Mouse (Mus musculus): ENCODE measurements at regions not wholly inside any gene's neighbourhood (a gene's known extent, or its start where the extent isn't known, plus 50 kb on each side); places are given as distances from the start of the nearest gene placed in this dataset.
"Not testable (repeated sequence)": the region's sequence is repeated elsewhere in the genome, so short reads cannot be mapped to it uniquely, and the experiment has no call there.

- intact Hi-C loops (cut with DNase I), result no loop called here
- DNase-seq (ENCODE audit: low spot score in 2 of 2), result no peak
These were observed 499.3 kb upstream of the 4930578C19Rik start for GRCm38 (mm10) chrX:18960465-18960864.

GRCm38 (mm10) chrX:18942612-18943011 is 481.4 kb upstream of the 4930578C19Rik start:
- DNase-seq (ENCODE audit: low spot score in 2 of 2), result no peak
- intact Hi-C loops (cut with DNase I), result no loop called here

GRCm38 (mm10) chrX:18933340-18933739 is 472.1 kb upstream of the 4930578C19Rik start:
- peak in 1 of 2 experiments; percentile 61 for DNase-seq (ENCODE audit: low spot score in 2 of 2)
- intact Hi-C loops (cut with DNase I), result no loop called here

GRCm38 (mm10) chrX:18923084-18923483 is 461.9 kb upstream of the 4930578C19Rik start:
- DNase-seq (ENCODE audit: low spot score in 2 of 2), result no peak
- intact Hi-C loops (cut with DNase I), result no loop called here

- intact Hi-C loops (cut with DNase I), result no loop called here
- peak in 1 of 2 experiments; percentile 9 for DNase-seq (ENCODE audit: low spot score in 2 of 2)
These were observed 460.3 kb upstream of the 4930578C19Rik start for GRCm38 (mm10) chrX:18921366-18922092.

GRCm38 (mm10) chrX:18882784-18883171 is 421.6 kb upstream of the 4930578C19Rik start:
- no peak for DNase-seq (ENCODE audit: low spot score in 2 of 2)
- intact Hi-C loops (cut with DNase I), result loop anchor here (5.0 kb wide), 1 partner anchor 355 kb away; no protein-coding TSS in a partner anchor

GRCm38 (mm10) chrX:18882088-18882783 is 421.0 kb upstream of the 4930578C19Rik start:
- peak; percentile 38 to 87 for DNase-seq (ENCODE audit: low spot score in 2 of 2)
- intact Hi-C loops (cut with DNase I), result loop anchor here (5.0 kb wide), 1 partner anchor 355 kb away; no protein-coding TSS in a partner anchor

GRCm38 (mm10) chrX:18875734-18876133 is 414.5 kb upstream of the 4930578C19Rik start:
- DNase-seq (ENCODE audit: low spot score in 2 of 2), result peak in 1 of 2 experiments; percentile 26
- intact Hi-C loops (cut with DNase I), result loop anchor here (10.0 kb wide), 2 partner anchors 111 to 289 kb away; no protein-coding TSS in a partner anchor

- intact Hi-C loops (cut with DNase I), result loop anchor here (10.0 kb wide), 2 partner anchors 109 to 291 kb away; no protein-coding TSS in a partner anchor
- DNase-seq (ENCODE audit: low spot score in 2 of 2), result peak in 1 of 2 experiments; percentile 63
These were observed 412.9 kb upstream of the 4930578C19Rik start for GRCm38 (mm10) chrX:18874051-18874450.

GRCm38 (mm10) chrX:18838668-18839067 is 377.5 kb upstream of the 4930578C19Rik start:
- DNase-seq (ENCODE audit: low spot score in 2 of 2), result peak in 1 of 2 experiments; percentile 43
- intact Hi-C loops (cut with DNase I), result no loop called here

GRCm38 (mm10) chrX:18824971-18825370 is 363.8 kb upstream of the 4930578C19Rik start:
- DNase-seq (ENCODE audit: low spot score in 2 of 2); intact Hi-C loops (cut with DNase I): not testable (repeated sequence)

GRCm38 (mm10) chrX:18814441-18814973 is 353.3 kb upstream of the 4930578C19Rik start:
- intact Hi-C loops (cut with DNase I), result no loop called here
- no peak for DNase-seq (ENCODE audit: low spot score in 2 of 2)
